Comparison of ENCODE assay signal across 12 mouse cellular contexts in genomic region chr7:134207956-134208355, GRCm38 (mm10). TPM values are rescaled to one million over a fixed set of nuclear protein-coding genes. Genes with fewer than 3 reads are reported as not detected.
A peak's percentile ranks its signal among the peaks of the same experiment; 100 is the strongest.
DNase-seq lines count a peak whose midpoint lies in the region; ATAC-seq lines count a peak whose summit lies in the region.
"Had no signal": no experiment of that assay in that cellular context is flagged by ENCODE, and none has a peak within 500 bp of the region (broad histone marks: within the 10 kb centered on the region; RNA-seq: fewer than 3 reads in every experiment).

No protein-coding gene starts in this region.

- no peaks in the 10 kb centered on the region for H3K36me3 ChIP-seq in liver, embryonic 12.5 days
- H3K36me3 ChIP-seq: limb, embryonic 12.5 days; neural tube, embryonic 12.5 days had no signal

- DNase-seq in liver = peak; percentile 5
- DNase-seq in gastrocnemius, postnatal 10 days = peak; percentile 71
- peak; percentile 61 to 69 for DNase-seq in layer of hippocampus, postnatal 14 days (ENCODE audit: low spot score in 2 of 2)
- peak; percentile 38 for DNase-seq in right cerebral cortex, postnatal 14 days
- no peak for DNase-seq in spleen, postnatal 10 days (ENCODE audit: low spot score in 2 of 2)
- no peak for DNase-seq in testis, postnatal 14 days (ENCODE audit: low spot score)
- DNase-seq in kidney, postnatal 4 days = no peak
- DNase-seq: cerebellum, adult 2 months had no signal

- H3K27me3 ChIP-seq in liver, embryonic 12.5 days (replicated peaks) = no peaks in the 10 kb centered on the region
- H3K27me3 ChIP-seq: limb, embryonic 12.5 days; neural tube, embryonic 12.5 days had no signal

- no peak for ATAC-seq in liver, embryonic 12.5 days

- WGBS in liver, embryonic 12.5 days (ENCODE audit: insufficient replicate concordance) = 70% methylated on average over 10 of the region's 10 CpGs

- no peak overlapping the region for H3K4me2 ChIP-seq in liver, embryonic 12.5 days
- H3K4me2 ChIP-seq: limb, embryonic 12.5 days; neural tube, embryonic 12.5 days had no signal

- H3K27ac ChIP-seq in liver, embryonic 12.5 days = no peak overlapping the region
- H3K27ac ChIP-seq: limb, embryonic 12.5 days; neural tube, embryonic 12.5 days had no signal

- H3K4me1 ChIP-seq in liver, embryonic 12.5 days = no peaks in the 10 kb centered on the region
- H3K4me1 ChIP-seq: limb, embryonic 12.5 days; neural tube, embryonic 12.5 days had no signal

- H3K9me3 ChIP-seq in liver, embryonic 12.5 days (replicated peaks) = no peaks in the 10 kb centered on the region
- H3K9me3 ChIP-seq: limb, embryonic 12.5 days; neural tube, embryonic 12.5 days had no signal

- H3K9ac ChIP-seq in liver, embryonic 12.5 days = no peak overlapping the region
- H3K9ac ChIP-seq: limb, embryonic 12.5 days; neural tube, embryonic 12.5 days had no signal

- no peak overlapping the region for H3K4me3 ChIP-seq in liver, embryonic 12.5 days
- H3K4me3 ChIP-seq: limb, embryonic 12.5 days; neural tube, embryonic 12.5 days had no signal

RNA-seq across cellular contexts. Expression of gene Adam12, which starts 24.0 kb away (rescaled TPM):
- polyA plus RNA-seq in liver, embryonic 12.5 days (2016; fragmentation: Nextera tagmentation; extraction: Ambion mirVana) = 6.4 and 6.5 TPM in 2 replicates
- total RNA-seq in gastrocnemius, postnatal 10 days (2021) = 10 to 100 TPM; 12.7 to 22.1 TPM
- 10 to 100 TPM; 12.4 to 12.6 TPM for total RNA-seq in layer of hippocampus, postnatal 14 days (2021)
- total RNA-seq: MEL had no signal

Comparison
In these comparisons a context has a peak if more than half of its experiments do, and no peak if none do; other contexts are left out.
1. DNase-seq: peak in liver (single experiment), gastrocnemius, postnatal 10 days (single experiment), layer of hippocampus, postnatal 14 days (2 of 2) and right cerebral cortex, postnatal 14 days (single experiment); none in spleen, postnatal 10 days (0 of 2), testis, postnatal 14 days (single experiment) and kidney, postnatal 4 days (0 of 2).